Mouse (Mus musculus) lung, adult 2 months (tissue): ENCODE data around the gene Slc22a17.
"Not testable (repeated sequence)": the region's sequence is repeated elsewhere in the genome, so short reads cannot be mapped to it uniquely, and the experiment has no call there.

Experiments
- CTCF ChIP-seq: fragments of 200-500 bp; IDR thresholded peaks from 2 replicates; pipeline ENCODE4 v1.5.1; 2011; ENCODE audit warnings: mild to moderate bottlenecking, low read length, control low read depth; ENCODE audit not compliant: insufficient read depth
- POLR2A ChIP-seq: fragments of 200-500 bp; IDR thresholded peaks from 2 replicates; pipeline ENCODE4 v1.6.1; 2011; ENCODE audit warnings: low read depth, mild to moderate bottlenecking, control low read depth, low read length, borderline replicate concordance; ENCODE audit errors: extremely low read depth

DNA sequence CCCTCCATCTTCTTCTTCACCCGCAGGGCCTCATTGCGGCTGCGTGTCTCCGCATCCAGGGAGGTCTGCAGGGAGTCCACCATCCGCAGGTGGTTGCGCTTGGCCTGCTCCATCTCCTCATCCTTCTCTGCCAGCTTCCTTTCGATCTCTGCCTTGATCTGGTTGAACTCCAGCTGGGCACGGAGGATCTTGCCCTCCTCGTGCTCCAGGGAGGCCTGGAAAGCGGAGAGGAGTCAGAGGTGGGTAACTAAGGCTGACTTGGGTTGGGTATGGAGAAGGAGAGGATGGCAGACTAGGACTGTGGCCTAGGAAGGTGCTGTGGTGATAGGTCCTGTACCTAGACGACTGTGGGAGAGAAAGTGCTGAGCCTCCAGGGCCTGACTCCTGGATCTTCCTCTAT lies 34.1 kb upstream of the Slc22a17 start:
- not testable (repeated sequence) for TF ChIP-seq POLR2A, CTCF
